Mouse (Mus musculus) hindbrain, embryonic 16.5 days (tissue): ENCODE measurements around the gene Chid1. TPM values are rescaled to one million over a fixed set of nuclear protein-coding genes. Genes with fewer than 3 reads are reported as not detected.

Experiments
- ATAC-seq: fragments of 200-750 bp; cut with Nextera tagmentation; 2 replicates; pipeline ENCODE4 v1.8.0; 2017; ENCODE audit warnings: moderate TSS enrichment, moderate library complexity
- H3K27ac ChIP-seq: fragments of 300-500 bp; sonication (generic); 2 replicates; pipeline ENCODE4 v1.5.1; 2014; ENCODE audit warnings: low read depth, mild to moderate bottlenecking, control low read depth, low read length, moderate library complexity
- H3K27me3 ChIP-seq: fragments of 300-500 bp; sonication (generic); replicated peaks from 2 replicates; pipeline ENCODE4 v1.6.1; 2014; ENCODE audit warnings: low read length; ENCODE audit not compliant: control insufficient read depth, insufficient read depth
- H3K36me3 ChIP-seq: fragments of 300-500 bp; sonication (generic); 2 replicates; pipeline ENCODE4 v1.6.1; 2014; ENCODE audit warnings: mild to moderate bottlenecking, low read length, moderate library complexity, mixed read lengths; ENCODE audit not compliant: control insufficient read depth, insufficient read depth
- H3K4me1 ChIP-seq: fragments of 300-500 bp; sonication (generic); 2 replicates; pipeline ENCODE4 v1.6.1; 2014; ENCODE audit warnings: low read depth, low read length; ENCODE audit not compliant: control insufficient read depth, insufficient read depth
- H3K4me2 ChIP-seq: fragments of 300-500 bp; sonication (generic); 2 replicates; pipeline ENCODE4 v1.6.1; 2014; ENCODE audit warnings: mild to moderate bottlenecking, low read length, control low read depth, moderate library complexity
- H3K4me3 ChIP-seq: fragments of 300-500 bp; sonication (generic); 2 replicates; pipeline ENCODE4 v1.5.1; 2014; ENCODE audit warnings: mild to moderate bottlenecking, low read length, control low read depth, moderate library complexity
- H3K9ac ChIP-seq: fragments of 300-500 bp; sonication (generic); 2 replicates; pipeline ENCODE4 v1.6.1; 2014; ENCODE audit warnings: low read depth, mild to moderate bottlenecking, control low read depth, low read length, moderate library complexity
- H3K9me3 ChIP-seq: fragments of 300-500 bp; sonication (generic); 2 replicates; pipeline ENCODE4 v1.6.1; 2014; ENCODE audit warnings: mild to moderate bottlenecking, low read length, moderate library complexity; ENCODE audit not compliant: control insufficient read depth
- WGBS: fragments of 180-500 bp; shearing (Covaris S2); extraction: QIAGEN DNeasy Blood & Tissue Kit; methylation state at CpG from one replicate; pipeline ENCODE4 v1.1.7; 2014; 5-methylcytosine and 5-hydroxymethylcytosine counted together
- polyA plus RNA-seq: library from polyadenylated mRNA; unstranded; fragments of >200 nt; fragmentation: Nextera tagmentation; extraction: Ambion mirVana; gene quantifications from 2 replicates; pipeline ENCODE4 v1.2.1, GENCODE M21; 2015

Gene Chid1
- polyA plus RNA-seq, 1 experiment from 2014 or later: 56.7 TPM

DNA sequence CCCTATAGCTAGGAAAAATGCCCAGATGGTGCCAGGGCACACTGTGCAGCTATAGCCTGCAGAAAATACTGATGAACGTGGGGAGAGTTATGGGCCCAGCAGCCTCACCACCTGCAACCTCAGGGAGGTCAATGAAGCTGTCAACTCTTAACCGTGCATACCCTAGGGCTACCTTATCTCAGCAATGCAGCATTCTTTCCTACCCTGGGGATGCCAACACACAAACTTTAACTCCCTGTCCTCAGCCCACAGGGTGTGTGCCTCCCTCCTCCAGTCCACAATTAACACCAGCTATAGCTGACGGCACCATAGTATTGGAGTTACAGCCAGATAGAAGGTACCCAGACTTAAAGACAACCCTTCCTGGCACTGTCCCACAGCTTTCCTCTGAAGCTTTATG, 20.7 kb downstream of the Chid1 start:
- Histone ChIP-seq H3K9ac (no peak overlapping the region), H3K4me3 (no peak overlapping the region), H3K36me3 (peaks cover 5% of the 10 kb centered on the region), H3K4me1 (no peaks in the 10 kb centered on the region), H3K27me3 (no peaks in the 10 kb centered on the region), H3K27ac (no peak overlapping the region), H3K4me2 (no peak overlapping the region), H3K9me3 (no peaks in the 10 kb centered on the region)
- ATAC-seq: no peak
- WGBS: 73% methylated on average over 3 of the region's 3 CpGs

DNA sequence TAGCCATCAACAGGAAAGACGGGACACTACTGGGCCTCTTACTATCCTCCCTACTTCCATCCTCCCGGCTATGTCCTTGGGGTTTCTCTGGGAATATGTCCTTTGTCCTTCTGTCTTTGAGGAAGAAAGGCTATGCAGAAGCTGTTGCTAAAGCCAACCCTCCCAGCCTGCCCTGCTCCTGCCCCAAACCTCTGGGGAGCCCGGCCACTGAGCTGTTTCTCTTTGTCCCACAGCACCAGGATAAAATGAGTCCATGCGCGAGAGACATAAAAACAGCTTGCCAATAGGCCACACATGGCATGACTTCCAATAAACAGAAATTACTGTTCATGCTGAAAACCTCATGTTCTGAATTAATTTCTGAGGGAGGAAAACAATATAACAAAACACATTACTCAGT, 21.4 kb downstream of the Chid1 start:
- Histone ChIP-seq H3K4me2 (no peak overlapping the region), H3K27ac (no peak overlapping the region), H3K4me3 (no peak overlapping the region), H3K9me3 (no peaks in the 10 kb centered on the region), H3K36me3 (peaks cover 7% of the 10 kb centered on the region), H3K27me3 (no peaks in the 10 kb centered on the region), H3K4me1 (no peaks in the 10 kb centered on the region), H3K9ac (no peak overlapping the region)
- no peak for ATAC-seq
- 80% methylated on average over 5 of the region's 5 CpGs for WGBS

GRCm38 (mm10) chr7:141517638-141518037, 22.0 kb downstream of the Chid1 start:
- H3K4me3 ChIP-seq: no peak overlapping the region
- no peaks in the 10 kb centered on the region for H3K27me3 ChIP-seq
- H3K27ac ChIP-seq: no peak overlapping the region
- H3K9me3 ChIP-seq: no peaks in the 10 kb centered on the region
- H3K4me2 ChIP-seq: no peak overlapping the region
- peaks cover 7% of the 10 kb centered on the region for H3K36me3 ChIP-seq
- H3K9ac ChIP-seq: no peak overlapping the region
- WGBS: 85% methylated on average over 4 of the region's 4 CpGs
- ATAC-seq: no peak
- no peaks in the 10 kb centered on the region for H3K4me1 ChIP-seq

GRCm38 (mm10) chr7:141510681-141511191, 28.9 kb downstream of the Chid1 start:
- Histone ChIP-seq H3K36me3 (0 out of 2 replicates have a peak, but pooled peaks cover 4% of the 10 kb centered on the region), H3K4me3 (no peak overlapping the region), H3K4me2 (no peak overlapping the region), H3K9ac (no peak overlapping the region), H3K4me1 (no peaks in the 10 kb centered on the region), H3K27ac (no peak overlapping the region), H3K27me3 (no peaks in the 10 kb centered on the region), H3K9me3 (no peaks in the 10 kb centered on the region)
- WGBS: 70% methylated on average over 8 of the region's 8 CpGs
- no peak for ATAC-seq

DNA sequence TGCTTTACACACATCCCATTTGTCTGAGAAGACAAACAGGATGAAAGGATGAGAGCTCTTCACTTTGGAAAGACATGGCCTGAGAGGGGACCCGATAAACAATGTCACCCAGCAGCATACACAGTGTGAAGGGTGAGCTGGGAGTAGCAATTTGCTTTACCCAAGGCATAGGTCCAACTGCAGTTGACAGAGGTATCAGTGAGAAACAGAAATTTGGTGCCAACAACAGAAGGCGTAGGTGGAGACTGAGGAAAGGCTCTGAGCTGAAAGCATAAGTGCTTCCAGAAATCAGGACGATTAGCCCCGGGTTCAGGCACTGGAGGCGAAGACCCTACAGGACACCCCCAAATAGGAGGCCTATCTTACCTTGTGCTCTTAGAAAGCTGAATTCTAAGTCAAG, 29.5 kb downstream of the Chid1 start:
- H3K4me2 ChIP-seq: no peak overlapping the region
- no peaks in the 10 kb centered on the region for H3K27me3 ChIP-seq
- ATAC-seq: no peak
- 90% methylated on average over 5 of the region's 5 CpGs for WGBS
- no peaks in the 10 kb centered on the region for H3K9me3 ChIP-seq
- H3K4me1 ChIP-seq: no peaks in the 10 kb centered on the region
- 0 out of 2 replicates have a peak, but pooled peaks cover 4% of the 10 kb centered on the region for H3K36me3 ChIP-seq
- no peak overlapping the region for H3K9ac ChIP-seq
- no peak overlapping the region for H3K4me3 ChIP-seq
- H3K27ac ChIP-seq: no peak overlapping the region

- ATAC-seq: no peak
- Histone ChIP-seq H3K9ac (no peak overlapping the region), H3K4me2 (no peak overlapping the region), H3K9me3 (no peaks in the 10 kb centered on the region), H3K4me1 (no peaks in the 10 kb centered on the region), H3K36me3 (0 out of 2 replicates have a peak, but pooled peaks cover 2% of the 10 kb centered on the region), H3K4me3 (no peak overlapping the region), H3K27ac (no peak overlapping the region), H3K27me3 (no peaks in the 10 kb centered on the region)
Measured at GRCm38 (mm10) chr7:141508160-141508559, 31.5 kb downstream of the Chid1 start.

GRCm38 (mm10) chr7:141506278-141506677, 33.4 kb downstream of the Chid1 start:
- Histone ChIP-seq H3K9me3 (no peaks in the 10 kb centered on the region), H3K4me2 (no peak overlapping the region), H3K4me1 (no peaks in the 10 kb centered on the region), H3K4me3 (no peak overlapping the region), H3K27ac (no peak overlapping the region), H3K27me3 (no peaks in the 10 kb centered on the region), H3K9ac (no peak overlapping the region), H3K36me3 (0 out of 2 replicates have a peak, but pooled peaks cover 5% of the 10 kb centered on the region)
- 66% methylated on average over 2 of the region's 2 CpGs for WGBS
- no peak for ATAC-seq

GRCm38 (mm10) chr7:141502556-141502905, 37.1 kb downstream of the Chid1 start:
- Histone ChIP-seq H3K27me3 (no peaks in the 10 kb centered on the region), H3K9me3 (no peaks in the 10 kb centered on the region), H3K4me3 (no peak overlapping the region), H3K9ac (no peak overlapping the region), H3K36me3 (0 out of 2 replicates have a peak, but pooled peaks cover 3% of the 10 kb centered on the region), H3K27ac (no peak overlapping the region), H3K4me2 (no peak overlapping the region), H3K4me1 (no peaks in the 10 kb centered on the region)
- no peak for ATAC-seq
- WGBS: 89% methylated on average over 5 of the region's 5 CpGs

- H3K4me1 ChIP-seq: no peaks in the 10 kb centered on the region
- 87% methylated on average over 7 of the region's 7 CpGs for WGBS
Measured at GRCm38 (mm10) chr7:141501820-141502555, 37.7 kb downstream of the Chid1 start.

More at GRCm38 (mm10) chr7:141501820-141502555, 37.7 kb downstream of the Chid1 start:
- H3K9me3 ChIP-seq: no peaks in the 10 kb centered on the region
- no peak overlapping the region for H3K27ac ChIP-seq
- no peak overlapping the region for H3K4me2 ChIP-seq
- no peak overlapping the region for H3K4me3 ChIP-seq
- ATAC-seq: no peak
- 0 out of 2 replicates have a peak, but pooled peaks cover 3% of the 10 kb centered on the region for H3K36me3 ChIP-seq
- no peak overlapping the region for H3K9ac ChIP-seq
- no peaks in the 10 kb centered on the region for H3K27me3 ChIP-seq
